Mouse (Mus musculus) NIH3T3 (cell line): ENCODE measurements around the gene Enpp3.
"Not testable (repeated sequence)": the region's sequence is repeated elsewhere in the genome, so short reads cannot be mapped to it uniquely, and the experiment has no call there.

ENCODE experiments used
- DNase-seq: peaks from one replicate; pipeline ENCODE4 v3.0.0-alpha.2; 2012; ENCODE audit warnings: low read depth

Gene Enpp3

DNA sequence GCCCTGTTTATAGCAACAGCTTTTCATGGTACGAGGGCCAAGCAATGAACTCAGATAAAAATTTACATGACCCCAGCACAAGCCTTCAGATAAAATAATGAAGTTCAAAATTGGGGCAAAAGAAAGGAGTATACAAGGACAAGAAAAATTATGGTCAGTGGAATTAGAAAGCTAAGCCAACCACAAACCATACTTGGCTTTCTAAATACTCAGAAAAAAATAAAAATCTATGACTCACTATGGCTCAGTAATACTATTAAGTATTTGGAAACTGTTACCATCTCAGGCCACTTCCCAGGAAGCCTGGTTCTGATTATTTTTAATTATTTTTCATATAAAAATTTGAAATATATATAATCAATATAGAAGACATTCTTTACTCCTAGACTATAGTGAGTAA lies 19.8 kb downstream of the Enpp3 start:
- DNase-seq: peak; percentile 73

DNA sequence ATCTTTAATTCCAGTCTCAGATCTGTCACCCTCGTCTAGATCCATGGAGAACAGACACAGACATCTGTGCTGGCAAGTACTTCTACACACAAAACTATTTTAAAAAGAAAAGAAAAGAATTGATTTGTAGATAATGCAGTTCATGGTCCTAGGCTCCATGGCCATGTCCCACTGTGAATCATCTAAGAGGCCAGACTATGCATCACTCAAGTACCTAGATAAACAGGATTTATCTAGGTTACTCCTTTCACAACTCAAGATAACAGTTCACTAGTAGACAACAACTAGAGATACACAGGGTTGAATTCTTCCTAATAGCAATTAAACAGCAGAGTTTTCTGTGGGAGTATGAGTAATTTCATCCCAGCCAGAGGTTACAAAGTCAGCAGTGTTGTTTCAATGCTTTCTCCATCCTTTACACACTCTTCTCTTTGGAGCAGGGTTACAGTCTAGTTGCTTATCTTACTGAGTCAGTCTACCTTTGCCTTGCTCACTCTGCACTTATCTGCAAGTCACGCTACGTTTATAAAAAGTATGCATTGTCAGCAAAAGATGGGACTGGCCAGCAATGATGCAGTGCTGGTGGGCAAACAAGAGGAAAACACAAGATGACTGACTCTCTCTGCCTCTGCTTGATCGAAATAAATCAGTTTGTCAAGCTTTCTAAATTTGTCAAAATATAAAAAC lies 20.5 kb downstream of the Enpp3 start:
- DNase-seq: peak; percentile 58

DNA sequence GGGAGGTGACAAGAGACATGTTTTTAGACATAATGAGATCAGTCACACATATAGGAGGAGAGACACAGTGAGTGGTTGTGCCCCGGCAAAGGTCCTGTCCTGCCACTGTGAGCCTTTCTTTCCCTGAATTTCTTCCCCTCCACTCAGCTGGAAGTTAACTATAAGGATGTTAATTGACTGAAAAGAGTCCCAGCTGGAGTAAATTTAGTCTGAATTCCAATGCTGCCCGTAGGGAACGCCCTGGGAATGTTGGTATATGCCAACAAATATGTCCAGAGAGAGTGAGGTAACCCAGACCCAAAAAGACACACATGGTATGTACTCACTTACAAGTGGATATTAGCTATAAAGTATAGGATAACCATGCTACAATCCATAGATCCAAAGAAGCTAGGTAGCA lies 23.1 kb downstream of the Enpp3 start:
- DNase-seq: peak; percentile 52

DNA sequence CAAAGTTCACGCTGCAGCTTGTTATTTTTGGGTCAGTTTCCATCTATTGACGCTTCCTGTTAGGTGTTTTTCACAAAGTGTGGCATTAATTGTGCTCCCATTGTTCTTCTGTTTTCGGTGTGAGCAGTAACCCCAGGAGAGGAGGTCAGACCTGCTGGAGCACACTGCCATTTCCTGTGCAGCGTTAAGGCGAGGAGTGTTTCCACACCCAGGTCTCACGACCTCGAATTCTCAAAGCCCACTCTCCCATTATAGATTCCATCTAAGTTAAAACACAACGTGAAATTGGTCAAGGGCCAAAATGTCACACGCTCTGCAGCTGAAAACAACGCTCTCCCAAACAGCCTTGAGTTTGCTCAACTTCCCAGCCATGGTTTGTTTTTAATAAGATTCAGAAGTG lies 32.0 kb downstream of the Enpp3 start:
- DNase-seq: no peak

GRCm38 (mm10) chr10:24806756-24807155 lies 35.9 kb downstream of the Enpp3 start:
- DNase-seq: no peak

- no peak for DNase-seq
Observed at GRCm38 (mm10) chr10:24805876-24806275, 36.7 kb downstream of the Enpp3 start.

- no peak for DNase-seq
Observed at GRCm38 (mm10) chr10:24805173-24805572, 37.5 kb downstream of the Enpp3 start.

GRCm38 (mm10) chr10:24802742-24803244 lies 39.8 kb downstream of the Enpp3 start:
- DNase-seq: not testable (repeated sequence)

DNA sequence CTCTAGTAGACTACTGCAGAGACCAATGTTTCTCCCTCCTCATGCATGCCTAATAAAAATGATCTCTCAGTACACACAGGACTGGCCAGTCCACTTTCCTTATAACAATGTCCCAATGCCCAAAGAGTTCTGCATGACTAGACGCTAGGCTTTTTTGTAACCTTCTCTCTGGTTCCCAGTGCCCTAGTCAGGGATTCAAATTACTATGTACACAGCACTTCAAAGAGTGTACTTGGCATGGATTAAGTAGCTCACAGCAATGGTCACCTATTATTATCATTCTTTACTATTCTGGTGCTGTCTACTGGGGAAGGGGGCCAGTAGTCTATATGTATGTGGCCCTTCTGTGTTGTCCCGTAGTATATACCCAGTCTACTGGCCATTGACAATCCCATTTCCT lies 40.8 kb downstream of the Enpp3 start:
- no peak for DNase-seq

DNA sequence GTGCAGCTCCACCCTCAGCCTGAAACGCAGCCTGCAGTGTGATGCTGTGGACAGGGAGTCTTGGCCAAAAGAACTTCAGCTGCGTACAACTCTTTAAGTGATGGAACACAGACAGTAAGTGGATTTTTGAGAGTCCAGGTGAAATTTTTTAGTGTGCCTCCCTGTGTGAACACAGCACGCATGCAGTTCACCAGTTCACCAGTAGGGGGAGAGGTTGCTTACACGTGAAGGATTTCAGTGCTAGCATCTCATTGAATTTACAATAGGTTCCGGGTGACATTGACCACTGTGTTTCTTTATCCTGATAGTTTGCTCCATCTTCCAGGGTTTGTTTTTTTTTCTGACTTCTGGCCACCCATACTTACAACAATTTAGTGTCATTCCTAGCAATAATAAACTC lies 45.4 kb downstream of the Enpp3 start:
- peak; percentile 83 for DNase-seq

GRCm38 (mm10) chr10:24792756-24793155 lies 49.9 kb downstream of the Enpp3 start:
- no peak for DNase-seq

- peak; percentile 85 for DNase-seq
Observed at GRCm38 (mm10) chr10:24789747-24790545, 52.7 kb downstream of the Enpp3 start.

GRCm38 (mm10) chr10:24785345-24785744 lies 57.3 kb downstream of the Enpp3 start:
- DNase-seq: no peak

GRCm38 (mm10) chr10:24784624-24785276 lies 57.9 kb downstream of the Enpp3 start:
- DNase-seq: no peak

GRCm38 (mm10) chr10:24783946-24784345 lies 58.7 kb downstream of the Enpp3 start:
- DNase-seq: peak; percentile 35

DNA sequence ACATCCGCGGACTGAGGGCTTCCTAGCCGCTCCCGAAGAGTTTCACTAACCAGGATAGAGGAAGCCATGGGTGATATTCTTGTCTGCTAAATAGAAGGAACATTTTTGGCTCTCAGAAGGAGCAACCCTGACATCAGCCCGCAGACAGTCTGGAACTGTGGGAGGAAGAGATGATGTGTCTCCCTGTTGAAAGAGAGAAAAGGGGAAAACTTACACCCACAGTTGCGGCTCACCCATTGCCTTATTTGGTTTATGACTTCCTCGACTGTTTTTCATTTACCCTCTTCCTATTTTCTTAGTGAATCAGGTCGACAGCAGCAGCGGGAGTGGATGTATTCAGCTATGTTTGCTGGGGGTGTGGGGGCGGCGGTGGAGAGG lies 64.0 kb downstream of the Enpp3 start:
- DNase-seq: peak; percentile 83

- peak; percentile 91 for DNase-seq
Observed at GRCm38 (mm10) chr10:24777916-24778642, 64.5 kb downstream of the Enpp3 start.

GRCm38 (mm10) chr10:24769496-24769895 lies 73.1 kb downstream of the Enpp3 start:
- no peak for DNase-seq

- DNase-seq: no peak
Observed at GRCm38 (mm10) chr10:24767695-24768094, 74.9 kb downstream of the Enpp3 start.

DNA sequence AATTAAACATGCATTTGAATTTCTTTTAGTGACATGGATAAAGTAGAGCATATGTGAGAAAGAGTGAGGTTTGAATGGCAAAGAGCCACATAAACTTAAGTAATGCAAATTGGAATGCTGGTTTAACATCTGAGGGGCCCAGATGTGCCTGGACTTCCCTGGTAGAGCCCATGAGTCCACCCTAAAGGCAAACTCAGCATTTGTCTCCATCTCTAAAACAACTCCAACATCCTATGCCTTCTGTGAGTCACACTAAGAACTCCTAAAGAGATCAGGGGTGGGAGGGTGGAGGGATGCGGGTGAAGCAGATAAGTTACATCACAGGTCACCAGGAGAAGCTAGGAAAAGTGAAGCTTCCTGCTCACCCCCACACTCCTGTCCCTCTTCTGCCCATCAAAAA lies 76.6 kb downstream of the Enpp3 start:
- peak; percentile 64 for DNase-seq

GRCm38 (mm10) chr10:24765151-24765755 lies 77.4 kb downstream of the Enpp3 start:
- DNase-seq: peak; percentile 90

GRCm38 (mm10) chr10:24764640-24765039 lies 78.0 kb downstream of the Enpp3 start:
- DNase-seq: no peak
